Mouse (Mus musculus) Patski (cell line): ENCODE measurements around the gene Btbd10. TPM values are rescaled to one million over a fixed set of nuclear protein-coding genes. Genes with fewer than 3 reads are reported as not detected.

Experiments used
- ATAC-seq: fragments of 100-300 bp; one replicate; pipeline ENCODE4 v1.8.0; 2021
- CTCF ChIA-PET: fragments of 350-600 bp; sonication (Branson Sonifier 250); formaldehyde crosslinking; loops from one replicate; lab custom pipeline; 2022; ENCODE audit warnings: inconsistent platforms; lab: Charles Lee
- POLR2A ChIA-PET: fragments of 350-600 bp; sonication (Branson Sonifier 250); formaldehyde crosslinking; loops from one replicate; lab custom pipeline; 2022; ENCODE audit warnings: antibody characterized with exemption, inconsistent platforms; lab: Charles Lee
- DNase-seq: peaks from one replicate; pipeline ENCODE4 v3.0.0-alpha.2; 2011; ENCODE audit warnings: low read depth, low spot score
- H3K27me3 ChIP-seq: fragments of 371-371 bp; one replicate; pipeline ENCODE4 v1.5.1; 2021
- CTCF ChIP-seq: fragments of 100-300 bp; IDR thresholded peaks from one replicate; pipeline ENCODE4 v1.5.1; 2021
- in situ Hi-C: fragments of 300-500 bp; cut with MboI; formaldehyde crosslinking; loops from 3 replicates; pipeline ENCODE4 v1.11.1; 2018; ENCODE audit warnings: low pct_unique_long_range_greater_than_20kb, mixed read lengths
- polyA plus RNA-seq: library from polyadenylated mRNA; unstranded; gene quantifications from one replicate; pipeline ENCODE4 v1.2.3, GENCODE M21; 2021

Btbd10 gene
- polyA plus RNA-seq, 1 experiment from 2014 or later = 27.7 TPM

DNA sequence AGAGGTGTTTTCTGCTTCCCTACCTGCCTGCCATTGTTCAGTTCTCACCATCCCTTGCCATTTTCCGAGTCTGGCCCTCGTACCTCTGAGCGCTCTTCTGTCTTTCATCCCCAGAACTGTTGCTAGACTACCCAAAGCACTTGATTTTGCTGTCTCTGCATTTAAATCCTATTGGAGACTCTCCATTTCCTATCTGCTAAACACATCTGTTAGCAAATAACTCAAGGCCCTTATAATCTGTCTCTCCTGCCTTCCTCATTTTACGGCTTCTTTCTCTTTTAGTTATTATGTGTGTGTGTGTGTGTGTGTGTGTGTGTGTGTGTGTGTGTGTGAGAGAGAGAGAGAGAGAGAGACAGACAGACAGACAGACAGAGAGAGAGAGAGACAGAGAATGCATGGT, 71.4 kb downstream of the Btbd10 start:
- CTCF ChIA-PET = no interaction called here
- POLR2A ChIA-PET = no interaction called here
- in situ Hi-C loops = no loop called here
- DNase-seq = no peak
- no peak for TF ChIP-seq CTCF
- ATAC-seq = no peak
- no peaks in the 10 kb centered on the region for H3K27me3 ChIP-seq

DNA sequence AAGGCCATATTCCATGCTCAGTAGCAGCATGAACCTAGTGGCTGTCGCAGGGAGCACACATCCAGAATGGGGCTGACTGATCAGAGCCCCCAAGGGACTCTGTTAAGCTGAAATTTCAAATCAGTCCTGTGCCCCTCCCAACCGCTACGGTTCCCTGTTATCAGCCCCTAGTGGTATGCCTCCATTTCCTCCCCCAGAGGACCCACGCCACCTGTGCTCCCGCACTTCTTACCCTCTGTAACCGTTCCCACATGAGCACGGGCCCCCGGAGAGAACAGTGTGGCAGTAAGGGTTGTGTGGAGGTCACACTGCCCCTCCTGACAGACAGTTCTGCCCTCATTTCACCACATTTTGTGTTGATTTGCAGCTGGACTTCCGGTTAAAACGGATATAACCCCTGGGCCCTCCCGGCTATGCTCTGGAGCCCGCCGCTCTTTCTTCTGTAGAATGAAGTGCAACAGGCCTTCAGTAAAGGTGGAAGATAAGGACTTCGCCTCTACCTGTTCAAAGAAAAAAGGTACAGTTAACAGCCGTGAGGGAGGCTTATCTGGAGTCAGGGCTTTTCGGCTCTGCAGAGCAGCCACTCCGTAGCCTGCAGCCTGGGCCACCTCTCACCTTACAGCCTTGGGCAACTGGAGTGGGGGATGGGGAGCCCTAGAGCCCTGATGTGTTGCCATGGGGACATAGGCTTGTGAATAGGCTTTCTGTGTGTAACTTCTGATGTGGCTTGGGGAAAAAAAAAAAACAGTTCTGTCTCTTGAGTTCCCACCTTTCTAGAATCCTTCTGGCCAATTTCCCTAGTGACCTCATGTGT, 73.9 kb downstream of the Btbd10 start:
- in situ Hi-C loops = no loop called here
- POLR2A ChIA-PET = no interaction called here
- no peak for TF ChIP-seq CTCF

DNA sequence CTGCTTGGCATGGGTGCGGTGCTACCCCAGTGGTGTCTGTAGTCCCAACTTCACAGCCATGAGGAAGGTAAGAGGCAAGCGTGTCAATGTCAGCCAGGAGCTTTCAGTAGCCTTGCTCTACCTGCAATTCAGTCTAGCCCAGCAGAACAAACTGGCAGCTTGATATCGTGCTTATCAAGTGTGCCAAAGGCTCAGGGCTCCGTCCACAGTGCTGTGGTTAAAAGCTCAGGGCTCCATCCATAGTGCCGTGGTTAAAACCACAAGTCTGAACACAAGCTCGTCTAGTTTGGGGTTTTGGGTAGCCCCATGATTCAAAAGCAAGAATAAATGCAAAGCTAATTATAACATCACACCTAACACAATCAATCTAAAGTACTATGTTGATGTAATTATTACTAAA, 74.6 kb downstream of the Btbd10 start:
- H3K27me3 ChIP-seq = no peaks in the 10 kb centered on the region
- in situ Hi-C loops = no loop called here
- DNase-seq (no peak), ATAC-seq (no peak)
- POLR2A ChIA-PET = interaction anchor here (0.5 kb wide), 1 partner anchor 251 kb away, joined by 3 read pairs; no protein-coding TSS in a partner anchor
- TF ChIP-seq CTCF = no peak
- CTCF ChIA-PET = no interaction called here

More for the DNA sequence above, 73.9 kb downstream of the Btbd10 start:
- no peaks in the 10 kb centered on the region for H3K27me3 ChIP-seq
- CTCF ChIA-PET = no interaction called here
- DNase-seq (no peak), ATAC-seq (no peak)

DNA sequence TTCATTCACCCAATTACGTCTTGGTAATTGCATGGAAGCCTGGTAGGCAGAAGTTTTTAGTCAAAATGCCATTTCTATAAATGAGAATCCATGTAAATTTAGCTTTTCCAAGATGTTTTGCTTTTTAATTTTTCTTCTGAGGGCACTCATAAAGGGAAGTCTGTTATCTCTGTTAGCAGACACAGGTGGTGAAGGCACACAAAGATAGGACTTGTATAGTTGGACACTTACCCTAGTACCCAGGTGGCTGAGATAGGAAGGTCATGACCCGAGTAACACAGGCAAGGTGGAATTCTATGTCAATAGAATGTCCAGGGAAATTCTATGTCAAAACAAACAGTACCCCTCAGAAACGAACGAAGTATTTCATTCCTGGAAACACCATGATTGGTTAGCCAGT, 77.0 kb downstream of the Btbd10 start:
- no peaks in the 10 kb centered on the region for H3K27me3 ChIP-seq
- no peak for TF ChIP-seq CTCF
- ATAC-seq (no peak), DNase-seq (no peak)
- ChIA-PET POLR2A (no interaction called here), CTCF (no interaction called here)
- in situ Hi-C loops = no loop called here

DNA sequence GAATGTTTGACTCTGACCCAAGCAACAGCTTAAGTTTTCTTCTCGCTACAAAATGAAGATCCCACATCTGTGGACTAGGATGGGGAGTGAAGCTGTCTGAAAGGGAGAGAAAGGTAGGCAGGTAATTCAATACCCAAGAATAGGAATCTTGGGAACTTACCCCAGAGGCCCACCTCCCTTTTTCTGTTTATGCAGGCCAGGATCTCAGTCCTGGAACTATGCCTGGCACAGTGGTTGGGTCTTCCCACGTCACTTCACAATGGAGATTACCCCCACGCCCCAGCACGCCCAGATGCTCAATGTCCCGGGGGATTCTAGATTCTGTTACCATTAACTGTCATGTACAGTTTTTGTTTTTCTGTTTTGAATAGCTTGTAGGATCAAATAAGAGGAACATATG, 77.5 kb downstream of the Btbd10 start:
- TF ChIP-seq CTCF = no peak
- no peaks in the 10 kb centered on the region for H3K27me3 ChIP-seq
- POLR2A ChIA-PET = no interaction called here
- in situ Hi-C loops = no loop called here
- no peak for DNase-seq
- no peak for ATAC-seq
- CTCF ChIA-PET = interaction anchor here (0.8 kb wide), 1 partner anchor 19 kb away, joined by 3 read pairs; no protein-coding TSS in a partner anchor

DNA sequence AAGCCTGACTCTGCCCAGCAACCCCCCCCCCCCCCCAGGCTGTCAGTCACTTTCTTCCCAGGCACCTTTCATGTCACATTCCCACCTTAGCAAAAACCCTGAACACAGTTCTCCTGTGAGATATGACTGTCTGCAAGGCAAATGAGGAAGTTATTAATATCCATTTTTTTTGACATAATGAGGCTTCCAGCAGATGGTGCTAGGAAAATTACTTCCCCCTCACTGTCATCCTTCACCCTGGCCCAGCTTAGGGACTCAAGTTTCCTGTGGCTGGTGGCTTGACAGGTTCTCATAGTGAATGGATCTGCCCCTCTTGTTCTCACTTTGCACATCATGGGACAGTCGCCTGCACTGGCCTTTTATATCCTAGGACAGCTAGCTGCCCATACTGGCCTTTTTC, 80.0 kb downstream of the Btbd10 start:
- in situ Hi-C loops = no loop called here
- CTCF ChIA-PET = interaction anchor here (0.6 to 0.9 kb wide), 2 partner anchors 10 to 191 kb away, joined by 3 read pairs; no protein-coding TSS in a partner anchor
- no peak for TF ChIP-seq CTCF
- no peaks in the 10 kb centered on the region for H3K27me3 ChIP-seq
- ATAC-seq = no peak
- POLR2A ChIA-PET = interaction anchor here (0.8 kb wide), 1 partner anchor 29 kb away, joined by 7 read pairs; no protein-coding TSS in a partner anchor
- no peak for DNase-seq

DNA sequence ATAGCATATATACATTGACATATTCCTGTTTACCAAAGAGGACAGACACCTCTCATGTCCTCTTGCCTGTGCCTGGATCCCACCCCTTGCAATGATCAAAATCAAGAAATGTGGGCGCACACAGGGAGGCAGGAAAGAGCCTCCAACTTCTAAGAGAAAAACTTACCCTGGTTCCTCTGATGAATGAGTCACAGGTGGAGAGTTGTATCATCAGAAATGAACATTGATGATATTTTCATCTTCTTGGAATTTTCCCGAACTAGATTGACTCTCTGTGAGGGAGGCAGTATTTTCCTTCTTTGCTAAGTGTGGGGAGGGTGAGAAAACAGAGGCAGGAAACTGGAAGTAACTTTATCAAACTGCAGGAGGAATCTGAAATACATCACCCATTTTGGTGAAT, 83.8 kb downstream of the Btbd10 start:
- H3K27me3 ChIP-seq = no peaks in the 10 kb centered on the region
- ChIA-PET CTCF (interaction anchor here (1.1 kb wide), 1 partner anchor 138 kb away, joined by 3 read pairs; no protein-coding TSS in a partner anchor), POLR2A (no interaction called here)
- in situ Hi-C loops = no loop called here
- TF ChIP-seq CTCF = no peak
- ATAC-seq (no peak), DNase-seq (no peak)

DNA sequence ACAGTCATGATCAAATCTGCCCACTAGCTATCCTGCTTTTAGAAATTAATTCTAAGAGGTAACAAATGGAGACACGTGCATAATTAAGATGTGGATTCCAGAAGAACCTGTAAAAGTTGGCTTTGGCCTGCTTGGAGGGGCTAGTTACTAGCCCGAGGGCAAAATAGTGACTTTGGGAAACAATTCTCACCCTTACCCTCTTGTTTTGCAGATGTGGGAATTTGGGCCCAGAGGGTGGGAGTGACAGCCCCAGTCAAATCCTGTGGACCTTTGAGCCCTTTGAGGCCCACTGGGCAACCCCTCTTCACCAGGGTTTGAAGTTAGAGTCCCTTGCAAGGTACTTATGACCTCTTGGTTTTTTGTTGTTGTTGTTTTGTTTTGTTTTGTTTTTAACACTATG, 89.9 kb downstream of the Btbd10 start:
- no peaks in the 10 kb centered on the region for H3K27me3 ChIP-seq
- in situ Hi-C loops = no loop called here
- CTCF ChIA-PET = no interaction called here
- ATAC-seq = no peak
- DNase-seq = no peak
- POLR2A ChIA-PET = no interaction called here
- TF ChIP-seq CTCF = no peak

DNA sequence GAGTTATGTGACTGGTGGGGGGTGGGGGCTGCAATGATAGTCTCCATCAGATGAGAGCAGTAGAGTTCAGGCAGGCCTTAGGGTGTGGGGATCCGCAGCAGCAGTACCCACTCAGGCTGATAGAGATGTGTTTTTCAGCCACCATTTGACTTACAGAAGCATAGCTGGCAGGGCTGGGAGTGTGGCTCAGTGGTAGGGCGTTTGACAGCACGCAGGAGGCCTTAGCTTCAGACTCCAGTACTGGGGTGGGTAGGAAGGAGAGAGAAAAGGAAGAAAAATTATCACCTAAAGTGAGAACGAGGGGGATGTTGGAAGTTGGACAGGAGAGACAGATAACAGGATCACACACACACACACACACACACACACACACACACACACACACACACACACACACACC, 90.7 kb downstream of the Btbd10 start:
- ChIA-PET CTCF (interaction anchor here (0.6 kb wide), 1 partner anchor 11 kb away, joined by 3 read pairs; no protein-coding TSS in a partner anchor), POLR2A (no interaction called here)
- in situ Hi-C loops = no loop called here
- no peaks in the 10 kb centered on the region for H3K27me3 ChIP-seq
- no peak for TF ChIP-seq CTCF
- ATAC-seq (no peak), DNase-seq (no peak)

DNA sequence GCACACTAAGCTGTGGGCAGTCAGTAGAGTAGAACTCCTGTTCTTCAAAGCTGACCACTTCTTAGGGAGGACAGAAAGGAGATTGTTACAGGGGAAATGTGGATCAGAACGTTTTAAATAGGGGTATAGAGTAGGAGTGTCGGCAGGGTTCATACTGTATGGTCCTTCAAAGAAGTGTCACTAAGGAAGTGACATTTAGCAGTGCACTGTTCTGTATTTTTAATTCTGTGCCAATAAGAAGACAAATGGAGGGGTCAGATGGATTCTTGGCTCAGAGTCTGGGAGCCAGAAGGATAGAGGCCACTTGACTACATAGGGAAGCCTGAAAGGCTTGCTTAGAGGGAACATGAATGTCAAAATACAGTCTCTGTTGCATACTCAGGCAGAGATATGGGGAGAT, 91.9 kb downstream of the Btbd10 start:
- DNase-seq (no peak), ATAC-seq (no peak)
- TF ChIP-seq CTCF = no peak
- in situ Hi-C loops = no loop called here
- H3K27me3 ChIP-seq = no peaks in the 10 kb centered on the region
- ChIA-PET POLR2A (interaction anchor here (0.6 kb wide), 1 partner anchor 70 kb away, joined by 6 read pairs; no protein-coding TSS in a partner anchor), CTCF (no interaction called here)

DNA sequence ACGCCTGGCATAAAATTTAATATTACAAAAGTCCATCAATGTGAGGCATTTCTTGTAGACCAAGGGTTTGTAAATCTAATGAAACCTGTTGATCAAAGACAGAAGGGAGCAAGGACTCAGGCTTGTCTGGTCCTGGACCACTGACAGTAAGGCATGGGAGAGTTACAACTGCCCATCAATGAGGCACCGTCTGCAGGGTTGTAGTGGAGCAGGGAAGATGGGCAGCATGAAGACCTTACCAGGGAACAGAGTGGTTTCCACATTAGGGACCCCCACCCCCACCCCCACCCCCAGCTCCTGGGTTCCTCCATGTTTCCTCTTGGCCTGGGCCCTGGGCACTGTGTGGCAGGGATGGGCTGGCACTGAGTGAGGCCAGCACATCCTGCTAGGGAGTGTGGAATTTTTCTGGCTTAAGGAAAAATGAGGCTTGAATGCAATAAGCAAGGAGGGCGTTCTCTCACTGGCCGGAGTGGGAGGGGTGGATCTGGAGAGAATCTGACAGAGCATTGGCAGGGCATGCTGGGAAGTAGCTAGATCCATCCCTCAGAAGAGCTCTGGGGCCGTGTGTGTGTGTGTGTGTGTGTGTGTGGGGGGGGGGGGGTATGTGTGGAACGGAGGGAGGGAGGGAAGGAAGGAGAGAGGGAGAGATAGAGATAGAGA, 96.7 kb downstream of the Btbd10 start:
- no peak for ATAC-seq

More for the DNA sequence above, 96.7 kb downstream of the Btbd10 start:
- POLR2A ChIA-PET = no interaction called here
- in situ Hi-C loops = loop anchor here (25.0 kb wide), 1 partner anchor 885 kb away; no protein-coding TSS in a partner anchor
- no peak for DNase-seq
- H3K27me3 ChIP-seq = no peaks in the 10 kb centered on the region
- no peak for TF ChIP-seq CTCF
- CTCF ChIA-PET = no interaction called here
